Mouse (Mus musculus) cerebellum, adult 2 months (tissue): ENCODE data around the gene C2cd2l. TPM values are rescaled to one million over a fixed set of nuclear protein-coding genes. Genes with fewer than 3 reads are reported as not detected.

Experiments
- DNase-seq, 2 experiments: peaks; one replicate each; pipeline ENCODE4 v3.0.0; 2021
- H3K27ac ChIP-seq: fragments of 200-500 bp; 2 replicates; pipeline ENCODE4 v1.5.1; 2012; ENCODE audit warnings: low read length, control low read depth, inconsistent platforms; ENCODE audit not compliant: insufficient read depth
- H3K27me3 ChIP-seq: fragments of 200-500 bp; 2 replicates; pipeline ENCODE4 v1.6.1; 2012; ENCODE audit warnings: inconsistent platforms, mild to moderate bottlenecking, low read length, moderate library complexity; ENCODE audit not compliant: control insufficient read depth, insufficient read depth
- H3K4me1 ChIP-seq: fragments of 200-500 bp; 2 replicates; pipeline ENCODE4 v1.6.1; 2011; ENCODE audit warnings: low read length; ENCODE audit not compliant: control insufficient read depth, insufficient read depth
- H3K4me3 ChIP-seq: fragments of 200-500 bp; replicated peaks from 2 replicates; pipeline ENCODE3; 2011; ENCODE audit warnings: mild to moderate bottlenecking, low read depth, low read length, control low read depth; ENCODE audit not compliant: insufficient read depth
- CTCF ChIP-seq: fragments of 200-500 bp; IDR thresholded peaks from 2 replicates; pipeline ENCODE4 v1.5.1; 2011; ENCODE audit warnings: low read depth, mild to moderate bottlenecking, control low read depth, low read length, moderate library complexity, borderline replicate concordance; ENCODE audit not compliant: insufficient read depth
- POLR2A ChIP-seq: fragments of 200-500 bp; IDR thresholded peaks from 2 replicates; pipeline ENCODE4 v1.6.1; 2011; ENCODE audit warnings: low read length, control low read depth, borderline replicate concordance; ENCODE audit not compliant: insufficient read depth
- WGBS: fragments of 180-500 bp; shearing (Covaris S2); methylation state at CpG from one replicate; pipeline ENCODE4 v1.1.7; 2018; 5-methylcytosine and 5-hydroxymethylcytosine counted together
- polyA plus RNA-seq: library from polyadenylated mRNA; depleted of rRNA; stranded (reverse); fragments of >200 nt; gene quantifications from 2 replicates; pipeline ENCODE4 v1.2.3, GENCODE M21; 2012

The C2cd2l gene
- polyA plus RNA-seq, 1 experiment: 113 TPM

DNA sequence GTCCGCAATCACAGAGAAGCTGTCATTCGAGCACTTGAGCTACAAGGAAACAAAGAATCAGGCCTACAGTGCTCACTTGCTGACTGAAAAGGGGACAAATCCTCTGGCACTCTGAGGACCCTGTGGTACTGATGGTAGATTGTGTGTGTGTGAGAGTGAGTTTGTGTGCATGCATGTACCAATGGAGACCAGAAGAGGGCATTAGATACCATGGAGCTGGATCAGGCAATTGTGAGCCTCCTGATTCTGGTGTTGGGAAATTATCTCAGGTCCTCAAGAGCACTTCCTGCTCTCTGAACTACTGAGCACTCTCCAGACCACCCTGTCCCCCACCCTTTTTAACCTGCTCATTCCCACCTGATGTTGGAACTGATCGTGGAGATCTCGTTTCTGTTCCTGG, 28.5 kb upstream of the C2cd2l start:
- Histone ChIP-seq H3K27me3 (no peaks in the 10 kb centered on the region), H3K4me1 (no peaks in the 10 kb centered on the region), H3K27ac (no peak overlapping the region), H3K4me3 (no peak overlapping the region)
- WGBS: 96% methylated on average over 4 of the region's 4 CpGs
- no peak for TF ChIP-seq POLR2A
- no peak for TF ChIP-seq CTCF
- DNase-seq: no peak

DNA sequence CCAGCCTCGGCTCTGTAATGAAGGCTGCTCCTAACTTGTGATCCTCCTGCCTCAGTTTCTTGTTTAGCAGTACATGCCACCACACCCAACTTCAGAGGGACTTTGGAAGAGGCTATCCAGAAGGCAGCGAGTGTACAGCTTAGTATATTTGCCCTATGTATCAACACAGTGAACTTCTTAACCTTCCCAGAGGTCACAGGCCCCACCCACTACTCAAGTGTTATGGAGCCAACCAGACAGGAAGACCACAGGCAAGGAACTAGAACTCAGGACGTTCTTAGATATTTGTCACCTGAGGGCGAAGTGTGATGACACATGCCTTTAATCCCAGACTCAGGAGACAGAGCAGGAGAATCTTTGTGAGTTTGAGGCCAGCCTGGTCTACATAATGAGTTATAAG, 27.5 kb upstream of the C2cd2l start:
- H3K27ac ChIP-seq: no peak overlapping the region
- 91% methylated on average over 4 of the region's 4 CpGs for WGBS
- no peak for DNase-seq
- H3K4me3 ChIP-seq: no peak overlapping the region
- H3K27me3 ChIP-seq: no peaks in the 10 kb centered on the region
- H3K4me1 ChIP-seq: no peaks in the 10 kb centered on the region; the same call in 1 of the 2 replicates
- TF ChIP-seq POLR2A (no peak), CTCF (no peak)

DNA sequence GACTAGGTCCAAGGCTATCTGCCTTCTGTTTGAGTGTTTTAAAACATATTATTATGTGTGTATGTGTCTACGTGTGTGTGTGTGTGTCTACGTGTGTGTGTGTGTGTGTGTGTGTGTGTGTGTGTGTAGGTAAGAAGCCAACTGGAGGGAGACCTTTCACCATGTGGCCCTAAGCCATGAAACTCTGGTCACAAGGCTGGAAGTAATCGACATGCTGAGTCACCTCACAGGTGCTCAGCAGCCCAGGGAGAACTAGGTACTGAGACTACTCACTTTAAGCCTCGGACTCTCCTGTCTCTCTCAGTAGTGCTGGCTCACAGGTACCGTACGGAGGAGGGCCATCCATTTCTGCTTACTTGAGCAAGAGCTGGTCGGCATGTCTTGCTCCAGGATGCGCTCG, 27.1 kb upstream of the C2cd2l start:
- Histone ChIP-seq H3K27me3 (no peaks in the 10 kb centered on the region), H3K27ac (no peak overlapping the region), H3K4me3 (no peak overlapping the region), H3K4me1 (peaks cover under 1% of the 10 kb centered on the region; the same call in 1 of the 2 replicates)
- DNase-seq: no peak
- no peak for TF ChIP-seq CTCF
- TF ChIP-seq POLR2A: no peak
- 92% methylated on average over 9 of the region's 9 CpGs for WGBS

DNA sequence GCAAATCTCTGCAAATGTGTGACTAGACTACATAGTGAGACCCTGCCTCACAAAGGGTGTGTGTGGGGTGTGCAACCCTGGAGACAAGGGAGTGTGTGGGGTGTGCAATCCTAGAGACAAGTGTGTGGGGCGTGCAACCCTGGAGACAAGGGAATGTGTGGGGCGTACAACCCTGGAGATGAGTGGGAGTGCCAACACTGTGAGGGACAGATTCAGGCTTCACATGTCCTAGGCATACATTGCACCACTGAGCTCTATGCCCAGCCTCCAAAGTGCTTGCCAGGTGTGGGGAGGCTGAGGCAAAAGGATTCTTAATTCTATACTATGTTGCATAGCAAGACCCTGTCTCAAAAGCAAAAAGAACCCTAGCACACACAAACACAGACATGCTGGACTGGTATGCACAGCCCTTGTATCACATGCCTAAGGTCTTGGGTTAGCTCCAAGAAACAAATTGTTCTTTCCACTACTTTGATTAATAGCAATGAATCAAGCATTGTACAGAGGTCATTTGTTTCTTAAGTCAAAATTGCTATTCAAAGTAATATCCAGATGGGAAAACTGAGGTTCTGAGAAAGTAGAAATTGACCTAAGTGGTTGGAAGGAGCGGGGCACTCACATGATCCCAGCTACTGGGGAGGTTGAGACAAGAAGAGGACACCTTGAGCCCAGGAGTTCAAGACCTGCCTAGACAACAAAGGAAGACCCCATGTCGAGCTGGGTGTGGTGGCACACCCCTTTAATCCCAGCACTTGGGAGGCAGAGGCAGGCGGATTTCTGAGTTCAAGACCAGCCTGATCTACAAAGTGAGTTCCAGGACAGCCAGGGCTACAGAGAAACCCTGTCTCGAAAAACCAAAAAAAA, 25.7 kb upstream of the C2cd2l start:
- no peaks in the 10 kb centered on the region for H3K27me3 ChIP-seq
- H3K4me1 ChIP-seq: peaks cover 2% of the 10 kb centered on the region; the same call in 1 of the 2 replicates
- H3K27ac ChIP-seq: no peak overlapping the region
- H3K4me3 ChIP-seq: no peak overlapping the region
- 84% methylated on average over 6 of the region's 6 CpGs for WGBS
- no peak for DNase-seq
- TF ChIP-seq POLR2A (no peak), CTCF (no peak)

DNA sequence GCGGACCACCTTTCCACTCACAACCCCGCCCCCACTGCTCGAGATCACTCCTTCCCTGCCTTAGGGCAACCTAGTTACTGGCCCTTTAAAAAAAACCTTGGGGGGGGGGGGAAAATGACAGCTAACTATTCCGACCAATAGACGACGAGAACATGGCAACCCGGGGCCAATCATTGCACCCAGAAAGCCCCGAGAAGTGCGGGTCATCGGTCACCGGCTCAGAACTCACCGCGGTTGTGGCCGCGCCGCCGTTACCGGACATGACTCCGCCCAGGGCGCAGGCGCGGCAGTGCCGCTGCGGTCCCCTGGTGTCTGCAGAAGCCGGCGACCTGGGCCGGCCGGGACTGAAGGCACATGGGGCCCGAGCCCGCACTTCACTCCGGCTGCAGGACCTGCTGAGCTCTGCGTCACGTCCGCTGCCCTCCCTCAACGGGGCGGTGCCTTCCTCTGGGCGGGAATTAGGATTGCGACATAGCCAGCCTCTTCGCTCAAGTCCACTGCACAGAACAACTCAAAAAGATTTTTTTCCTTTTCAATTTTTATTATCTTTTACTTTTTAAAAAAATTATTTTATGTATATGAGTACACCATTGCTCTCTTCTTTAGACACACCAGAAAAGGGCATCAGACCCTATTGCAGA, 23.8 kb upstream of the C2cd2l start, which contains the start of gene Hmbs:
Hmbs (minus strand) TSS at position 448 of the 641 bp plus-strand sequence.
- Histone ChIP-seq H3K27ac (peak within 1 kb of the TSS; percentile 87), H3K27me3 (no peaks in the 10 kb centered on the region), H3K4me1 (peaks cover 2% of the 10 kb centered on the region; the same call in 1 of the 2 replicates), H3K4me3 (peak within 1 kb of the TSS; percentile 58)
- DNase-seq: peak; percentile 90 to 93
- TF ChIP-seq POLR2A (0 out of 2 replicates have a peak, but pooled peaks have one; percentile 23), CTCF (no peak)
- under 1% methylated on average over 39 of the region's 39 CpGs for WGBS

DNA sequence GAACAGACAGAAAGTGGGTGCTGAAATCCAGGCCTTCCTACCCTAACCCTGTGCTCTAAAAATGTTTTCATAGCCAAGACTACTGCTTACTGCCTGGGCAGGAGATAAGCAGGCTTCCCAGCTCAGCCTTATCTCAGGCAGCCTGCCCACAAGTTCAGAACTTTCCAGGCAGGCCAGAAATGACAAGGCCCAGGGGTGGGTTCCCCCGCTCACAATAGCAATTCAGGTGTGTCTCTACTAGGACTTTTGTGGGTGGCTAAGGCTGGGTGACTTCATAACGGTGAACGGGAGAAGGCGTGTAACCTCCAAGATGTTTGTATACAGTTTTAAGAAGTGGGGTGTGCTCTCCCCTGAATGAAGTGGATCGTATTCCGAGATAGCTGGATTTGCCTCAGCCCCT, 23.2 kb upstream of the C2cd2l start:
- no peak for TF ChIP-seq POLR2A
- TF ChIP-seq CTCF: no peak
- Histone ChIP-seq H3K4me3 (peak overlapping the region; percentile 58), H3K27me3 (no peaks in the 10 kb centered on the region), H3K4me1 (peaks cover 2% of the 10 kb centered on the region; the same call in 1 of the 2 replicates), H3K27ac (peak overlapping the region; percentile 42)
- peak in 1 of 2 experiments; percentile 30 for DNase-seq
- WGBS: 6% methylated on average over 6 of the region's 6 CpGs

DNA sequence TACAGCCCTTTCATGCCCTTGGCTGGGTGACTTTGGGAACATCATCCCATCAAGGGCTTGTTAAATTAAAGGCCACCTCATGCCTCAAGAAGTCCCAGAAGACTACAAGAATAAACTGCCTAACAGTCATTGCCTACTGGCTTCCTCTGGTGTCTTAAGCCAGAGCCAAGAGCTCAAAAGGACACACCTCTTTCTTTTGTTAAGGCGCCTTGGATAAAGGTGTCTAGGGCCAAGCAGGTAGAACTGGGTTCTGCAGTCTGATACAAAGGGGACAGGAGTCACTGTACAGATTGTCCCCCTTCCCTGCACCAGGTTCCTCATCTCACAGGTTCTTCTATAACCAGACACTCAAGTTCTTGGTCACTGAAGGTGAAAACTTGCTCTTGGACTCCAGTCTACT, 22.5 kb upstream of the C2cd2l start:
- TF ChIP-seq POLR2A (no peak), CTCF (no peak)
- 92% methylated on average over 1 of the region's 1 CpGs for WGBS
- no peaks in the 10 kb centered on the region for H3K27me3 ChIP-seq
- peaks cover 2% of the 10 kb centered on the region; the same call in 1 of the 2 replicates for H3K4me1 ChIP-seq
- H3K27ac ChIP-seq: no peak overlapping the region
- no peak overlapping the region for H3K4me3 ChIP-seq
- no peak for DNase-seq

DNA sequence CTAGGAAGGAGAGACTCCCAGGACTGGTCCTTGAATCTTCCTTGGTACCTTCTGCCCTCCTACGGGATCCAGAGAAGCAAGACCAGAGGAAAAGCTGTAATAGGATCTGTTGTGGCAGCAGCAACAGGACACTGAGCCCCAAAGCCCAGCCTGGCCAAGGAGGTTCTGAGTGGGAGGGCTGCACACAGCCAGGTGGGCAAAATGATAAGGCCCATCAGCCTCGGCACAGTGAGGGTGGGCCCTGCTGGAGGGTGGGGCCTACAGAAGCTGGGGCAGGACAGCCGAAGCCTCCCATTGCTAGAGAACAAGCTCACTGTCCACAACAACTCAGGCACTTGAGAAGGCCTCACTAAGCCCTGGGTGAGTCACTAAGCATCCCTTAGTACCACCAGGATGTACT, 22.1 kb upstream of the C2cd2l start:
- 73% methylated on average over 3 of the region's 3 CpGs for WGBS

More for the DNA sequence above, 22.1 kb upstream of the C2cd2l start:
- Histone ChIP-seq H3K27ac (no peak overlapping the region), H3K27me3 (no peaks in the 10 kb centered on the region), H3K4me1 (peaks cover 2% of the 10 kb centered on the region; the same call in 1 of the 2 replicates), H3K4me3 (no peak overlapping the region)
- DNase-seq: no peak
- TF ChIP-seq POLR2A: no peak
